Mouse (Mus musculus): Measurements from ENCODE around the gene Mfsd12.

DNA sequence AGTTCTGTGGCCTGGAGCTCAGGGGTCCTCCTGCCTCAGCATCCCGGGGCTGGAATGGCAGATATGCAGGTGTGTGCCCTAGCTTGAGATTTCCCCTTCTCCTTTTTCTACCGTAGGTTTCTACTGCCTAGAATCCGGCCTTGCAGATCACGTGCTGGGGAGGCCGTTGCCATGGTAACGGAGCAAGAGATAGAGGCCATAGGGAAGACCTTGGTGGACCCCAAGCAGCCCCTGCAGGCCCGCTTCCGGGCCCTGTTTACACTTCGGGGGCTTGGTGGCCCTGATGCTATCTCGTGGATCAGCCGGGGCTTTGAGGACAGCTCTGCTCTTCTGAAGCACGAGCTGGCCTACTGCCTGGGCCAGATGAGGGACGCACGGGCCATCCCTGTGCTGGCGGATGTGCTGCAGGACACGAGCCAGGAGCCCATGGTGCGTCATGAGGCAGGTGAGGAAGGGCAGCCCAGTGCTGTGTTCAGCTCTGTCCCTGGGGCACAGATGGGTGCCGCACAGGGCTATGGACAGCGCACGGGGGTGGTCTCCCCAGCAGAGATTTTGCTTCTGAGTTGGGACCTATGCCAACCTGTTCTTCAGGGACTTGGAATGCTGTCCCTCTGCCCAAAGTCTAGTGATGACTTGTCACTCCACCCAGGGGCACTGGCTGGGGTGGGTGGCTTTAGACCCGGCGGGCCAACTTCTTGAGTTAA, 28.5 kb downstream of the Mfsd12 start:
- TF ChIP-seq POLR2A (IDR thresholded peaks at IDR 0.05; ENCODE audit: low read depth, low read length) (no peak), CTCF (conservative IDR thresholded peaks at IDR 0.05; ENCODE audit: insufficient read depth, insufficient read length, low read depth, low read length) (no peak)

Data from kidney, adult 2 months (tissue).